Mouse (Mus musculus): ENCODE data around the gene Tmem86b. TPM values are rescaled to one million over a fixed set of nuclear protein-coding genes. Genes with fewer than 3 reads are reported as not detected.

The Tmem86b gene
- polyA plus RNA-seq, 1 experiment from 2014 or later: 0.22 TPM

DNA sequence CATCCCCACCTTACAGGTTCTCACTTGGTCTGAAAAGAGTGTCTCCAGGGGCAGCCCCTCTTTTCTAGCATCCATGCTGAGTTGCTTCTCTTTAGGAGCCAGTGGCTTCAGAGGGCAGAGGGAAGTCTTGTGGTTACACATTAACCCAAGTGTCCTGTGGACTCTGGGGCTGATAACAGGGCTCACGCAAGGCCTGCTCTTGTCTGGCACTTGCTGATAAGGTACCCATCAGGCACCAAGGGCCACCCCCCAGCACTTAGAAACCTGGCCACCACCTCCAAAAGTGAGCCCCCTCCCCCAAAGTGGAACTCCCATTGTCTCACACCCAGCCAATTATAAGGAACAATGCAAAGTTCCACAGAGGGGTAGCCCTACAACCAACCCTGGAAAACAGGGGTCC lies 1.0 kb downstream of the Tmem86b start:
- Histone ChIP-seq H3K4me3 (ENCODE audit: low read depth, low read length) (no peak overlapping the region), H3K4me2 (replicated peaks; ENCODE audit: low read depth) (no peak overlapping the region), H3K4me1 (replicated peaks; ENCODE audit: control insufficient read depth, insufficient read depth) (no peaks in the 10 kb centered on the region), H3K27me3 (ENCODE audit: control insufficient read depth, insufficient read depth, low read length) (no peaks in the 10 kb centered on the region), H3K9me3 (ENCODE audit: control insufficient read depth, low read length) (no peaks in the 10 kb centered on the region), H3K36me3 (ENCODE audit: control insufficient read depth, insufficient read depth, low read length) (peaks cover 28% of the 10 kb centered on the region), H3K27ac (replicated peaks) (no peak overlapping the region), H3K9ac (ENCODE audit: low read length) (no peak overlapping the region)
- 60% methylated on average over 1 of the region's 1 CpGs for WGBS
- ATAC-seq (ENCODE audit: low FRiP score, low TSS enrichment) (0 out of 2 replicates have a peak, but pooled peaks have one; percentile 7), DNase-seq (ENCODE audit: low spot score) (no peak)
- TF ChIP-seq EP300 (optimal IDR thresholded peaks at IDR 0.05) (no peak), CTCF (IDR thresholded peaks at IDR 0.05; ENCODE audit: low read depth) (no peak)

DNA sequence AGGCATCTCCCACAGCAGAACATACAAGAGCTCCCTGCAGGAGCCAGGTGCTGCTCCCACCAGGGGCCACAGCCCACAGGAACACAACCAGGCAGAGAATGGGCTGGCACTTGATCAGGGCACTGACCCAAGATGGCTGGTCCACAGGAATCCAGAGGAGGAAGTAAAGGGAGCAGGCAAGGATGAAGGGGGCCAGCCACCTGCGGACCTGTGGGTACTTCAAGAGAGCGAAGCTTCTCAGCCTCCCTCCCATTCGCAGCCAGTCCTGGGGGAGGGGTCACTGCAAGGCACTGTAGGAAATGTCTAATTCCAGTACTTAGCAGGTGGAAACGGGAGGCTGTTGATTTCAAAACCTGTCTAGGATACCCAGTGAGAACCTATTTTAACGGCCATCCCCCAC lies 1.6 kb downstream of the Tmem86b start:
- Histone ChIP-seq H3K27me3 (ENCODE audit: control insufficient read depth, insufficient read depth, low read length) (no peaks in the 10 kb centered on the region), H3K4me1 (replicated peaks; ENCODE audit: control insufficient read depth, insufficient read depth) (no peaks in the 10 kb centered on the region), H3K27ac (replicated peaks) (no peak overlapping the region), H3K36me3 (ENCODE audit: control insufficient read depth, insufficient read depth, low read length) (peaks cover 25% of the 10 kb centered on the region), H3K4me3 (ENCODE audit: low read depth, low read length) (no peak overlapping the region), H3K9ac (ENCODE audit: low read length) (no peak overlapping the region), H3K4me2 (replicated peaks; ENCODE audit: low read depth) (no peak overlapping the region), H3K9me3 (ENCODE audit: control insufficient read depth, low read length) (no peaks in the 10 kb centered on the region)
- TF ChIP-seq EP300 (optimal IDR thresholded peaks at IDR 0.05): no peak
- TF ChIP-seq CTCF (IDR thresholded peaks at IDR 0.05; ENCODE audit: low read depth): no peak
- DNase-seq (ENCODE audit: low spot score) (no peak), ATAC-seq (ENCODE audit: low FRiP score, low TSS enrichment) (no peak)
- WGBS: 66% methylated on average over 5 of the region's 5 CpGs

DNA sequence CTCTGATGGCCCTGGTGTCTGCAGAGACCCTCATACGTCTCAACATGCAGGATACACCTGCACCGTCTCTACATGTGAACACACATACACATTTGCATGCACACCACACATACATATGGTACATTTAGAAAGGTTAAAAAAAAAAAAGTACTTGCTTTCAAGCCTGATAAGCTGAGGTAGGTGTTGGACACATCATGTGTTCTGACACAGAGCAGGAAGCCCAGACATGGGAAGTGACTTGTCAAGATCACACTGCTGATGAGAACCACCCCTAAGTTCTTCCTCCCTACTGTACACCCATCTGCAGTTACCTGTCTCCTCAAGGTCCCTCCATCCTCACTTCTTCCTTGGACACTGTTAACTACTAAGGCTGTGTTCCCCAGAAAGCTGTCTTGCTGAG lies 5.3 kb downstream of the Tmem86b start:
- H3K4me2 ChIP-seq (replicated peaks; ENCODE audit: low read depth): no peak overlapping the region
- no peak for DNase-seq (ENCODE audit: low spot score)
- no peak for ATAC-seq (ENCODE audit: low FRiP score, low TSS enrichment)
- TF ChIP-seq EP300 (optimal IDR thresholded peaks at IDR 0.05) (no peak), CTCF (IDR thresholded peaks at IDR 0.05; ENCODE audit: low read depth) (no peak)
- WGBS: 84% methylated on average over 2 of the region's 2 CpGs
- no peaks in the 10 kb centered on the region for H3K4me1 ChIP-seq (replicated peaks; ENCODE audit: control insufficient read depth, insufficient read depth)
- peaks cover 9% of the 10 kb centered on the region for H3K36me3 ChIP-seq (ENCODE audit: control insufficient read depth, insufficient read depth, low read length)
- no peak overlapping the region for H3K9ac ChIP-seq (ENCODE audit: low read length)
- H3K9me3 ChIP-seq (ENCODE audit: control insufficient read depth, low read length): no peaks in the 10 kb centered on the region
- H3K4me3 ChIP-seq (ENCODE audit: low read depth, low read length): no peak overlapping the region
- no peaks in the 10 kb centered on the region for H3K27me3 ChIP-seq (ENCODE audit: control insufficient read depth, insufficient read depth, low read length)
- H3K27ac ChIP-seq (replicated peaks): no peak overlapping the region

GRCm38 (mm10) chr7:4624343-4624742 lies 6.9 kb downstream of the Tmem86b start:
- Histone ChIP-seq H3K9me3 (ENCODE audit: control insufficient read depth, low read length) (no peaks in the 10 kb centered on the region), H3K36me3 (ENCODE audit: control insufficient read depth, insufficient read depth, low read length) (no peaks in the 10 kb centered on the region), H3K4me1 (replicated peaks; ENCODE audit: control insufficient read depth, insufficient read depth) (no peaks in the 10 kb centered on the region), H3K4me3 (ENCODE audit: low read depth, low read length) (no peak overlapping the region), H3K27ac (replicated peaks) (no peak overlapping the region), H3K4me2 (replicated peaks; ENCODE audit: low read depth) (no peak overlapping the region), H3K27me3 (ENCODE audit: control insufficient read depth, insufficient read depth, low read length) (no peaks in the 10 kb centered on the region), H3K9ac (ENCODE audit: low read length) (no peak overlapping the region)
- ATAC-seq (ENCODE audit: low FRiP score, low TSS enrichment): no peak
- DNase-seq (ENCODE audit: low spot score): no peak
- 36% methylated on average over 1 of the region's 1 CpGs for WGBS
- TF ChIP-seq EP300 (optimal IDR thresholded peaks at IDR 0.05) (no peak), CTCF (IDR thresholded peaks at IDR 0.05; ENCODE audit: low read depth) (peak; percentile 55)

DNA sequence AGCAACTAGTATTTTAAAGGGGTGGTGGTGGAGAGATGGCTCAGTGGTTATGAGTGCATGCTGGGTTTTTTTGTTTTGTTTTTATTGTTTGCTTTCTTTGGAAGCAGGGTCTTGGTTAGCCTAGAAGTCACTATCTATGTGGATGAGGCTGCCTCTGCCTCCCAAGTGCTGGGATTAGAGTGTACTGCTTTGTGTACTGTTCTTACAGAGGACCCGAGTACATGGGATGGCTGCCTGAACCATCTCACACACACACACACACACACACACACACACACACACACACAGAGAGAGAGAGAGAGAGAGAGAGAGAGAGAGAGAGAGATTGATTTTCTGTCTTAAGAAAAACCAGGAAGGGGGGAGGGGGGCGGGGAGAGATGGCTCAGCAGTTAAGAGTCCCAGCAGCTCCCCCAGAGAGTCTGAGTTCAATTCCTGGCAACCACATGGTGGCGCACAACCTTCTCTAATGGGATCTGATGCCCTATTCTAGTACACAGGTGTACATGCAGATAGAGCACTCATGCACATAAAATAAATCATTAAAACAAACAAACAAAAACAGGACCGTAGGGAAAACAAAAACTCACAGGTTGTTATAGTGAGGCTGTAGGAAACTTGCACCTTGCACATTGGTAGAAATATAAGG lies 7.6 kb downstream of the Tmem86b start:
- Histone ChIP-seq H3K4me1 (replicated peaks; ENCODE audit: control insufficient read depth, insufficient read depth) (no peaks in the 10 kb centered on the region), H3K36me3 (ENCODE audit: control insufficient read depth, insufficient read depth, low read length) (no peaks in the 10 kb centered on the region), H3K4me3 (ENCODE audit: low read depth, low read length) (no peak overlapping the region), H3K9ac (ENCODE audit: low read length) (no peak overlapping the region), H3K27ac (replicated peaks) (no peak overlapping the region), H3K9me3 (ENCODE audit: control insufficient read depth, low read length) (no peaks in the 10 kb centered on the region), H3K27me3 (ENCODE audit: control insufficient read depth, insufficient read depth, low read length) (no peaks in the 10 kb centered on the region), H3K4me2 (replicated peaks; ENCODE audit: low read depth) (no peak overlapping the region)
- whole genome bisulfite sequencing: 20% methylated on average over 4 of the region's 4 CpGs
- DNase-seq (ENCODE audit: low spot score) (peak; percentile 55), ATAC-seq (ENCODE audit: low FRiP score, low TSS enrichment) (no peak)
- TF ChIP-seq EP300 (optimal IDR thresholded peaks at IDR 0.05) (no peak), CTCF (IDR thresholded peaks at IDR 0.05; ENCODE audit: low read depth) (peak; percentile 71)

GRCm38 (mm10) chr7:4619979-4620378 lies 11.2 kb downstream of the Tmem86b start:
- 40% methylated on average over 1 of the region's 1 CpGs for WGBS
- TF ChIP-seq EP300 (optimal IDR thresholded peaks at IDR 0.05): no peak
- Histone ChIP-seq H3K36me3 (ENCODE audit: control insufficient read depth, insufficient read depth, low read length) (no peaks in the 10 kb centered on the region), H3K4me1 (replicated peaks; ENCODE audit: control insufficient read depth, insufficient read depth) (no peaks in the 10 kb centered on the region), H3K9me3 (ENCODE audit: control insufficient read depth, low read length) (no peaks in the 10 kb centered on the region), H3K27me3 (ENCODE audit: control insufficient read depth, insufficient read depth, low read length) (no peaks in the 10 kb centered on the region), H3K4me2 (replicated peaks; ENCODE audit: low read depth) (no peak overlapping the region), H3K27ac (replicated peaks) (no peak overlapping the region), H3K9ac (ENCODE audit: low read length) (no peak overlapping the region), H3K4me3 (ENCODE audit: low read depth, low read length) (no peak overlapping the region)
- peak; percentile 75 for DNase-seq (ENCODE audit: low spot score)
- ATAC-seq (ENCODE audit: low FRiP score, low TSS enrichment): 0 out of 2 replicates have a peak, but pooled peaks have one; percentile 23

Measured in stomach, postnatal 0 days (tissue).